Mouse (Mus musculus) limb, embryonic 13.5 days (tissue): ENCODE measurements around the gene Kcnk5. TPM values are rescaled to one million over a fixed set of nuclear protein-coding genes. Genes with fewer than 3 reads are reported as not detected.
A peak's percentile ranks its signal among the peaks of the same experiment; 100 is the strongest.

Experiments
- ATAC-seq: fragments of 200-750 bp; cut with Nextera tagmentation; 2 replicates; pipeline ENCODE4 v1.8.0; 2017; ENCODE audit warnings: low read depth, moderate number of reproducible peaks, moderate TSS enrichment; ENCODE audit not compliant: low FRiP score
- H3K27ac ChIP-seq: fragments of 300-500 bp; sonication (generic); 2 replicates; pipeline ENCODE4 v1.5.1; 2015; ENCODE audit warnings: inconsistent platforms, mild to moderate bottlenecking, moderate library complexity
- H3K27me3 ChIP-seq: fragments of 300-500 bp; sonication (generic); 2 replicates; pipeline ENCODE4 v1.6.1; 2015; ENCODE audit warnings: mild to moderate bottlenecking, inconsistent platforms
- H3K36me3 ChIP-seq: fragments of 300-500 bp; sonication (generic); 2 replicates; pipeline ENCODE4 v1.6.1; 2015; ENCODE audit warnings: inconsistent platforms, mild to moderate bottlenecking, moderate library complexity
- H3K4me1 ChIP-seq: fragments of 300-500 bp; sonication (generic); 2 replicates; pipeline ENCODE4 v1.6.1; 2015; ENCODE audit warnings: inconsistent platforms
- H3K4me2 ChIP-seq: fragments of 300-500 bp; sonication (generic); replicated peaks from 2 replicates; pipeline ENCODE4 v1.6.1; 2015; ENCODE audit warnings: inconsistent platforms, mild to moderate bottlenecking, moderate library complexity
- H3K4me3 ChIP-seq: fragments of 300-500 bp; sonication (generic); 2 replicates; pipeline ENCODE4 v1.5.1; 2015; ENCODE audit warnings: moderate library complexity, mild to moderate bottlenecking, inconsistent platforms
- H3K9ac ChIP-seq: fragments of 300-500 bp; sonication (generic); 2 replicates; pipeline ENCODE4 v1.6.1; 2015; ENCODE audit warnings: mild to moderate bottlenecking, inconsistent platforms
- H3K9me3 ChIP-seq: fragments of 300-500 bp; sonication (generic); 2 replicates; pipeline ENCODE4 v1.6.1; 2016; ENCODE audit warnings: inconsistent platforms
- WGBS: fragments of 180-500 bp; shearing (Covaris S2); methylation state at CpG from one replicate; pipeline ENCODE4 v1.1.7; 2015; 5-methylcytosine and 5-hydroxymethylcytosine counted together
- polyA plus RNA-seq: library from polyadenylated mRNA; unstranded; fragments of >200 nt; fragmentation: Nextera tagmentation; extraction: Ambion mirVana; gene quantifications from 2 replicates; pipeline ENCODE4 v1.2.1, GENCODE M21; 2015

Kcnk5 gene
- polyA plus RNA-seq, 1 experiment from 2014 or later = 6.4 TPM

DNA sequence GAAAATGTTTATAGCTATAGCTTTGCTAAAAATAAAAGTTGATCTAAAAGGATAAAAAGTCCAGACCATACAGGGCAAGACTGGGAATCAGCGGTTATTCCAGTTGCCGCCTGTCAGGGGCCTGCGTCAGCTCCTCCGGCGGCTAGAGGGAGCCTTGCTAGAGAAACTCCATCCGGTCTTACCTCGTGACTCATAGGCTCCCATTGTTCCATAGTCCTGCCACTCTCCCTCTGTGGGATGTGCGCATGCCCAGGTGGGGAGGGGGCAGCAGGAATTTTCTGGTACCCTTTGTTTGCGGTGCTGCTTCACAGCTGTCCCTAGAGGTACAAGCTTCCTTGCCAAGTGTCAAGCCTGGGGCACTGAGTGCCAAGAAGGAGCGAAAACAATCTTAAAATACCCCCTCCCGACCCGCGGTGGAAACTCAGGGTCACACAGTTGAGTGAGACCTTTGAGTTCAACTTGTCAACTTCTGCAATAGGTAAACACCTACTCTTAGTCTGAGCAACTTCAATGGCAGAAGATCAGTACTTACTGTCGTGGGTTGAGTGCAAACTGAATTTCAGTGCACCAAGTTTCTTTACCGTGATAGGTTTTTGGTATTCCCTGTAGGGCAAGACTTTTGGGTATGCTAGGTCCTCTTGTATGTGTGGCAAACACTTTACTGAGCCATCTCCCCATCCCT, 54.1 kb downstream of the Kcnk5 start:
- Histone ChIP-seq H3K4me3 (no peak overlapping the region), H3K9me3 (peaks cover 4% of the 10 kb centered on the region; the same call in 1 of the 2 replicates), H3K4me1 (no peaks in the 10 kb centered on the region), H3K4me2 (no peak overlapping the region), H3K9ac (no peak overlapping the region), H3K36me3 (no peaks in the 10 kb centered on the region), H3K27me3 (no peaks in the 10 kb centered on the region), H3K27ac (no peak overlapping the region)
- 83% methylated on average over 15 of the region's 15 CpGs for WGBS
- ATAC-seq = no peak

DNA sequence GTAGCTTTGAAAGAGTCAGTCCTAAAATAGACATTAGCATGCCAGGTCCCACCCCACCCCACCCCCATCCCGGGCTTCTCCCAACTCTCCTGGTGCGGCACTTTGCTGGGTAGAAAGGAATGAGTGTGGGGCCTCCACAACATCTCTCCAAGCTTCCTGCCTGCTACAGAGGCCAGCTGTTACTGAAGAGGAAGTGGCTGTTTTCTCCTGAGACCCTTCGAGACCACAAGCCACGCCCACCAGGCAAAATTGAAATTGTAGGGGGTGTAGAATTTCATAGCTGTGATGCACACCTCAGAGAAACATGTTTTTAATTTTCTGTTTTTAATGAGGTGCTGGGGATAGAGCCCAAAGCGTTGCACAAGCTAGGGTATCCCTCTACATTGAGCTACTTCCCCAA, 60.7 kb downstream of the Kcnk5 start:
- Histone ChIP-seq H3K27me3 (no peaks in the 10 kb centered on the region), H3K9me3 (no peaks in the 10 kb centered on the region), H3K4me1 (peaks cover 9% of the 10 kb centered on the region; the same call in 1 of the 2 replicates), H3K4me3 (no peak overlapping the region), H3K36me3 (no peaks in the 10 kb centered on the region), H3K4me2 (no peak overlapping the region), H3K9ac (no peak overlapping the region), H3K27ac (no peak overlapping the region)
- WGBS = 26% methylated on average over 5 of the region's 5 CpGs
- ATAC-seq = 0 out of 2 replicates have a peak, but pooled peaks have one; percentile 24

DNA sequence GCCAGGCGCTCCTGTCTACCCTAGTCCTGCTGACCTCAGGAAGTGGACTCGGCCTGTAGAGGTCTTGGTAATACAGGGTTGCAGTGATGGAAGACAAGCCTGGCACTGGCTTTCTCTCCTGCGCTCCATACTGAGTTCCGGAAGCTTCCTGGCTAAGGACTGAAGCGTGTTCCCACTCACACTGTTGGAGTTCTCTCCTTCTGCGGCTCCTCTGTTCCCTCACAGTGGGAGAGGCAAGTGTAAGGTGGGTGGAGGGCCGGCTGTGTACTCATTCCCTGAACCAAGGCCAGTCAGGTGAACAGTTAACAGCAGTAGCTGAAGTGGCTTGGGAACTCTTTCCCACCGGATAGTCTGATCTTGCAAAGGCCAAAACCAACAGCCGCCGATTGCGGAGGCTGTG, 61.6 kb downstream of the Kcnk5 start:
- no peak for ATAC-seq
- 92% methylated on average over 11 of the region's 11 CpGs for WGBS
- Histone ChIP-seq H3K36me3 (no peaks in the 10 kb centered on the region), H3K27ac (no peak overlapping the region), H3K4me1 (peaks cover 9% of the 10 kb centered on the region; the same call in 1 of the 2 replicates), H3K4me2 (no peak overlapping the region), H3K4me3 (no peak overlapping the region), H3K9ac (no peak overlapping the region), H3K27me3 (no peaks in the 10 kb centered on the region), H3K9me3 (no peaks in the 10 kb centered on the region)

DNA sequence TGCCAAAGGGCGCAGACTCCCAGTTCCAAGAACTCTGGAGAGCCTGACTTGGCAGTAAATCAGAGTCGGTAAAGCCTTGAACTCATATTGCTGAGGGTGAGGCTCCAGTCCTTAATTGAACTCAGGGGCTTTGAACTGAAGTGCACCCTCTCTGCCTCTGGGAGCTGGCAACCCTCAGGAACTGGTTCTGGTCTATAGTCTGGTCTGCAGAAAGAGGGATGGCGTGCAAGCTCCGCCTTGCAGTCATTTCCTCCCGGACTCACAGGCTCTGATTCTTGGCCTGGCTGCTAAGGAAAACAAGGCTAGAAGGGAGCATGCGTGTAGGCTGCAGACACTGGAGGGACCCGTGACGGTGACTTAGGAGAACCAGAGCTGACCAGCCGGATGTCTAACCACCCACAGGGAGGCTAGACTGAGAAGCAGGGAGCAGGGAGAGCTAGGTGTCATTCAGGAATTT, 65.4 kb downstream of the Kcnk5 start:
- H3K27ac ChIP-seq = no peak overlapping the region
- H3K9me3 ChIP-seq = no peaks in the 10 kb centered on the region
- no peak overlapping the region for H3K4me2 ChIP-seq
- no peak for ATAC-seq
- 0 out of 2 replicates have a peak overlapping the region, but pooled peaks have one; percentile 8 for H3K9ac ChIP-seq
- H3K4me3 ChIP-seq = no peak overlapping the region
- peaks cover 5% of the 10 kb centered on the region; the same call in 1 of the 2 replicates for H3K27me3 ChIP-seq
- WGBS = 21% methylated on average over 9 of the region's 9 CpGs
- peaks cover 8% of the 10 kb centered on the region; the same call in 1 of the 2 replicates for H3K4me1 ChIP-seq
- H3K36me3 ChIP-seq = no peaks in the 10 kb centered on the region

DNA sequence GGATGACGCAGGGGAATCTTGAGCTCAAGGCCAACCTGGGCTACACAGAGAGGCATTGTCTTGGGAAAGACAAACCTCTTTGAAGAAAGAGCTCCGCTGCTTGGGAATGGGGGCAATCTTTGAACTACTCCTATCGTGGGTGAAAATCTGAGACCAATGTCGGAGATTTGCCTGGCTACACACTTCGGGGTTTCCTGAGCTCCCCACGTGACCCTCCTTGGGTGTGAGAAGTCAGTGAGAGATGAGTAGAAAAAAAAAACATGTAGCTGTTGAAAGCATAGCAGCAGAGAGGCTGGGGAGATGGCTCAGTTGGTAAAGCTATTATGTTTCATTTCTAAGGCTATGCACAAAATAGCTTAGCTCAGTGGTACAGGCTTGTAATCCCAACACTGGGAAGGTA, 66.7 kb downstream of the Kcnk5 start:
- Histone ChIP-seq H3K4me2 (no peak overlapping the region), H3K9me3 (no peaks in the 10 kb centered on the region), H3K27ac (no peak overlapping the region), H3K27me3 (peaks cover 5% of the 10 kb centered on the region; the same call in 1 of the 2 replicates), H3K36me3 (no peaks in the 10 kb centered on the region), H3K9ac (no peak overlapping the region), H3K4me3 (no peak overlapping the region), H3K4me1 (no peaks in the 10 kb centered on the region)
- no peak for ATAC-seq
- 88% methylated on average over 6 of the region's 6 CpGs for WGBS

DNA sequence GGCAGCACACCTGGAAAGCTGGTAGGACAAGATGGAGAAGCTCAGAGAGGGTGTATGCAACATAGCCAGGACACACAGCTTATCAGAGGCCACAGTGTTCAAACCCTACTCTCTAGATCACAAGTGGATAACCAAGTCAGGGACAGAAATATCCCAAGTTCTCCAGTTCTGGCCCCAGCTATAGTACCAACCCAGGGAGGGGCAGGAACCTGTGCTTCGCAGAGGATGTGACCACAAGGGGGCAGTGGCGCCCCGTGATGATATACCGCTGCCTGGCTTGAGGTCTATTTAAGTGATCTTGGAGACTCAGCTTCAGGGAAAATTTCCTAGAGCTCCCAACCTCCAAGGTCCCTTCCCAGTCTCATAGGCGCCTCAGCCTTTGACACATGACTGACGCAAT, 67.6 kb downstream of the Kcnk5 start:
- peak; percentile 59 for ATAC-seq
- WGBS = 5% methylated on average over 6 of the region's 6 CpGs
- Histone ChIP-seq H3K9ac (no peak overlapping the region), H3K4me3 (no peak overlapping the region), H3K27me3 (peaks cover 5% of the 10 kb centered on the region; the same call in 1 of the 2 replicates), H3K9me3 (no peaks in the 10 kb centered on the region), H3K27ac (no peak overlapping the region), H3K4me2 (no peak overlapping the region), H3K36me3 (no peaks in the 10 kb centered on the region), H3K4me1 (no peaks in the 10 kb centered on the region)

DNA sequence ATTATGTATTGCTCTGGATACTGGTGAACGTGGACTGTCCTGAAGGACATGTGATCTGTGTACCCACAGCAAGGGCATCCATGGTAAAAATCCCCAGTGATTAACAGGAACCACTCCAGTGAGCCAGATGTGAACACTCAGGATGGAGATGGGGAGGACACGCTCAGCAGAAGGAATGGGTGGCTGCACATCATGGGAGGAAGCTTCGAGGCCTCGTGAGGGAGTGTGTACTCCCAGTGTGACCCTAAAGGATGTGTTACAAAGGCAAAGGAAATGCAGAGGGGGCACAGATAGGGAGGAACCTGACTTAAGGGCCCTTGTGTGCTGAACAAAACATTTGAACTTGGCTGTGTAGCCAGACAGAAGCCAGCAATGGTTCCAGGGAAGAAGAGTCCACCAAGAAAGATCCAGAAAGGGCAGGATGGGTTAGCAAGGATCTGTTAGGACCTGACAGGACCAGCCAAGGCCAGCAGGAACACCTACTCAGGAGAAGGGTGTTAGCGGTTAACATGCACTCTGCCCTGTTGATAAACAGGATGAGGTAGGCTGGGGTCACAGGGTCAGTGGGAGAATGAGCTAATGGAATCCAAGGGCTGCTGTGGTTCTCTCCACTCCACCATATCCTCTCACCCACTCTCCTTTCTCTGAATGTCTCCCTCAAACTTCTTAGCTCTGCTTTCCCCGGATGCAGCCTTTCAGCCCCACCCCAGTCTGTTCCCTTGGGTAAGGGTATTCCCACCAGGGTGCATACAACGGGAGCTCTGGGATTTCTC, 68.2 kb downstream of the Kcnk5 start:
- Histone ChIP-seq H3K9me3 (no peaks in the 10 kb centered on the region), H3K9ac (no peak overlapping the region), H3K4me3 (no peak overlapping the region), H3K27me3 (peaks cover 5% of the 10 kb centered on the region; the same call in 1 of the 2 replicates), H3K4me1 (no peaks in the 10 kb centered on the region), H3K27ac (no peak overlapping the region), H3K4me2 (no peak overlapping the region), H3K36me3 (no peaks in the 10 kb centered on the region)
- WGBS = 72% methylated on average over 7 of the region's 7 CpGs
- ATAC-seq = no peak

DNA sequence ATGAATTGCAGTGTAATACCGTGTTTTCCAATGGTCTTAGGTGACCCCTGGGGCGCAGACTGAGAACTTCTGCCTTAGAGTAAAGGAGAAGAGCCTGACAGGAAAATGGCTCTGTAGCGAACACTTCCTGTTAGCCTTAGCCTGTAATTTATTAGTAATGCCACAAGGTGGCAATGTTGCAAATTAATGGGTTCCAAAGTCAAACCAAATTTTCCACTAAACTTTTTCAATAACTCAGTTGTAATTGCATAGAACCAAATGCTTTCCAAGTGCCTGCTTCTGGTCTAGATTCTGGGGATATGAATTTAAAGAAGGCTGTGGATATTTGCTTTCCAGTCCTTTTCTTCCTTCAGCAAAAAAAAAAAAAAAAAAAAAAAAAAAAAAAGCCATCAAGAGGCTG, 69.4 kb downstream of the Kcnk5 start:
- WGBS = 75% methylated on average over 3 of the region's 3 CpGs
- ATAC-seq = no peak

DNA sequence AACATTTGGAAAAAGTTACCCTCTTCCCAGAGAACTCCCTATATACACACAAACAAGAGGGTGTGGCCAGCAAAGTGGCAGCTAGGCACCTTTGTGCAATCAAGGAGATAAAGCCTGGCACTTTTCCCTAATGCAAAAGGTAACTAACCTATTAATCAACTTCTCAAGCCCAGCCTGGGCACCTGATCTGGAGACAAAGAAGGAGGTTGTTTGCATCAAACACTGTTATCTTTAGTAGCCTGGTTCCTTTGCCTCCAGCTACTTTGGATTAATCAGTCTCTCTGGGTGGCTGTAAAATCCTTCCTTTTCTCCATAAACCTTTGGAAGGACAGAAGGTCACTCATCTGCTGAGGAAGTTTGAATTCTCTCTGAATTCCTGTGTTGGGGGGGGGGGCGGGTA, 70.7 kb downstream of the Kcnk5 start:
- no peak overlapping the region for H3K27ac ChIP-seq
- H3K4me3 ChIP-seq = no peak overlapping the region
- H3K4me2 ChIP-seq = no peak overlapping the region
- no peaks in the 10 kb centered on the region for H3K36me3 ChIP-seq
- H3K9me3 ChIP-seq = no peaks in the 10 kb centered on the region
- H3K27me3 ChIP-seq = peaks cover 5% of the 10 kb centered on the region; the same call in 1 of the 2 replicates
- ATAC-seq = no peak
- no peak overlapping the region for H3K9ac ChIP-seq
- no peaks in the 10 kb centered on the region for H3K4me1 ChIP-seq
- WGBS = 76% methylated on average over 1 of the region's 1 CpGs

More for the DNA sequence above, 69.4 kb downstream of the Kcnk5 start:
- no peak overlapping the region for H3K4me3 ChIP-seq
- no peaks in the 10 kb centered on the region for H3K36me3 ChIP-seq
- H3K27ac ChIP-seq = no peak overlapping the region
- no peaks in the 10 kb centered on the region for H3K4me1 ChIP-seq
- no peaks in the 10 kb centered on the region for H3K9me3 ChIP-seq
- H3K27me3 ChIP-seq = peaks cover 5% of the 10 kb centered on the region; the same call in 1 of the 2 replicates
- no peak overlapping the region for H3K4me2 ChIP-seq
- no peak overlapping the region for H3K9ac ChIP-seq

DNA sequence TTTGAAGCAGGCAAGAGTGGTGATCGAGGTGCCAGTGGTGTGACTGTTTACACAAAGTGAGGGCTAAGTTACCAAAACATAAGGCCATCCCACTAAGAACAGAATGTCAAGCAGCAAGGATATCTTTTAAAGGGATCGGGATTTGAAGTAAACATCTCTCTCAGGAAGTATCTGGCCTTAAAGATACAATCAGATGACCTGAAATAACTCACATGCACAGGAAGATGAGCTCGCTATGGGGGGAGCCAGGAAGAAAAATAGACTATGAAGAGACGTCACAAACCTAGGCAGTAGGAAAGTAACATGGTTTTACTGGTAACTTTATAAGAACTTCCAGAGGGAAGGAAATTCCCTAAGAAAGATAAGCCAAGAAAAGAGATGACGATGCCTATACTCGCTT, 75.3 kb downstream of the Kcnk5 start:
- H3K9me3 ChIP-seq = no peaks in the 10 kb centered on the region
- WGBS = 81% methylated on average over 6 of the region's 6 CpGs

DNA sequence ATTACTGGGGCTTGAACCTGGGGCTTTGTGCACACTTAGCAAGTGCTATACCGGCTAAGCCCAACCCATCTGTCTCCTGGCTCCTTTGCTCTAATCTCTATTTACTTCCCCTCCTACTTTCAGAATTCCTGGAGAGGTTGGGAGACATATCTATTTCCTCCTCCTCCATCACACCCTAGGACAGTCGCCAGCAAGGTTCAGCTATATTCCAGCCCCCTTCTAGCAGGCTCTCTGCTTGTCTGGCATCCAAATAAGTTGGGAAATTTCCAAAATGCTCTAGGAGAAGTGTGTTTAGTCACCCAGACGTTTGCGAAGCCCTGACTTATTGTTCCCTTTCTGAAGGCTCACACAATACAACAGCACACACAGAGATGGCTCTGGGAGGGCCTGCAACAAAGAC, 78.4 kb downstream of the Kcnk5 start:
- Histone ChIP-seq H3K4me2 (no peak overlapping the region), H3K4me3 (no peak overlapping the region), H3K27ac (no peak overlapping the region), H3K4me1 (no peaks in the 10 kb centered on the region), H3K36me3 (no peaks in the 10 kb centered on the region), H3K27me3 (no peaks in the 10 kb centered on the region), H3K9ac (no peak overlapping the region), H3K9me3 (no peaks in the 10 kb centered on the region)
- WGBS = 71% methylated on average over 4 of the region's 4 CpGs
- ATAC-seq = no peak

More for the DNA sequence above, 75.3 kb downstream of the Kcnk5 start:
- H3K4me1 ChIP-seq = no peaks in the 10 kb centered on the region
- no peaks in the 10 kb centered on the region for H3K27me3 ChIP-seq
- no peak overlapping the region for H3K4me3 ChIP-seq
- H3K27ac ChIP-seq = no peak overlapping the region
- no peak overlapping the region for H3K9ac ChIP-seq
- no peak for ATAC-seq
- no peak overlapping the region for H3K4me2 ChIP-seq
- no peaks in the 10 kb centered on the region for H3K36me3 ChIP-seq

DNA sequence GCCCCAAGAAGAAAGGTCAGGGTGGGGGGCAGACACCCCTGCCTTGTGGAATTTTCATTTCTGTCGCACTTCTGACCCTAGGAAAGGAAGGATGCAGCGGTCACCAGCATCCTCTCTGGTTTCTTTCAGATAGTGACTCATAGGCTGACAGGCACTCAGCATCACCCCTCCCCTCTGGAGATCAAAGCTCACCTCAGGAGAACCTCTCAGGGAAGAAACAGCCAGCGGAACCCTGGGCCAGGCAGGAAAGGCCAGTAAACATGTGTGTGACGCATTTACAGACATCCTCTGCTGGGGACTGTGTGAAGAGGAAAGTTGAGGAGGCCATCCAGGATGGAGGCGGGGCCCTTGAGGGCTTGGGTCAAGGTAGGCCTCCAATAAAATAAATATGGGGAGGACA, 83.5 kb downstream of the Kcnk5 start:
- Histone ChIP-seq H3K9ac (no peak overlapping the region), H3K36me3 (no peaks in the 10 kb centered on the region), H3K4me3 (no peak overlapping the region), H3K27me3 (no peaks in the 10 kb centered on the region), H3K27ac (no peak overlapping the region), H3K4me2 (no peak overlapping the region), H3K4me1 (no peaks in the 10 kb centered on the region), H3K9me3 (no peaks in the 10 kb centered on the region)
- no peak for ATAC-seq
- whole genome bisulfite sequencing = 24% methylated on average over 5 of the region's 5 CpGs
